In genomic region chr2:14342309-14342839, GRCm38 (mm10) we compare ENCODE assay signal across 11 mouse cellular contexts. TPM values are rescaled to one million over a fixed set of nuclear protein-coding genes. Genes with fewer than 3 reads are reported as not detected.
A peak's percentile ranks its signal among the peaks of the same experiment; 100 is the strongest.
DNase-seq lines count a peak whose midpoint lies in the region; ATAC-seq lines count a peak whose summit lies in the region.
"Had no signal": no experiment of that assay in that cellular context is flagged by ENCODE, and none has a peak within 500 bp of the region (broad histone marks: within the 10 kb centered on the region; RNA-seq: fewer than 3 reads in every experiment).

No protein-coding gene starts in this region.

- no peak for ATAC-seq in heart, embryonic 14.5 days (ENCODE audit: insufficient number of reproducible peaks, insufficient read depth, low FRiP score, low read depth)
- ATAC-seq in limb, embryonic 15.5 days (ENCODE audit: insufficient number of reproducible peaks, low FRiP score, low TSS enrichment, low read depth) = no peak
- ATAC-seq in stomach, embryonic 16.5 days (ENCODE audit: insufficient read depth, low FRiP score) = 0 out of 2 replicates have a peak, but pooled peaks have one; percentile 10
- no peak for ATAC-seq in inflammation-experienced regulatory T-cells, adult 6 months

- H3K27ac ChIP-seq in heart, embryonic 14.5 days (replicated peaks in 1 of 2; ENCODE audit: control insufficient read depth in 1 of 2, insufficient read depth in 1 of 2, low read depth in 2 of 2, low read length in 2 of 2) = no peak overlapping the region
- H3K27ac ChIP-seq in limb, embryonic 15.5 days = peak overlapping the region; percentile 62; the same call in 1 of the 2 replicates
- no peak overlapping the region for H3K27ac ChIP-seq in limb, embryonic 10.5 days
- peak overlapping the region; percentile 56 for H3K27ac ChIP-seq in stomach, embryonic 16.5 days (ENCODE audit: low read length)
- H3K27ac ChIP-seq: midbrain, embryonic 12.5 days had no signal

- no peak overlapping the region for H3K4me3 ChIP-seq in heart, embryonic 14.5 days (ENCODE audit: control insufficient read depth in 1 of 2, insufficient read depth in 1 of 2, low read depth in 1 of 2, low read length in 2 of 2)
- H3K4me3 ChIP-seq in limb, embryonic 15.5 days = no peak overlapping the region
- H3K4me3 ChIP-seq in limb, embryonic 10.5 days = no peak overlapping the region
- H3K4me3 ChIP-seq in stomach, embryonic 16.5 days (replicated peaks; ENCODE audit: low read length) = no peak overlapping the region
- H3K4me3 ChIP-seq: midbrain, embryonic 12.5 days had no signal

- H3K9ac ChIP-seq in heart, embryonic 14.5 days (ENCODE audit: low read length) = no peak overlapping the region
- H3K9ac ChIP-seq in limb, embryonic 15.5 days = no peak overlapping the region
- H3K9ac ChIP-seq in stomach, embryonic 16.5 days (ENCODE audit: low read length) = no peak overlapping the region
- H3K9ac ChIP-seq: midbrain, embryonic 12.5 days had no signal

- no peak for DNase-seq in heart, postnatal 25 days (ENCODE audit: low spot score)
- no peak for DNase-seq in limb, embryonic 10.5 days (ENCODE audit: low spot score)
- peak; percentile 12 for DNase-seq in heart, postnatal 4 days
- DNase-seq in adrenal gland, adult 8-10 months = no peak

- no peaks in the 10 kb centered on the region; the same call in 1 of the 2 replicates for H3K9me3 ChIP-seq in heart, embryonic 14.5 days (ENCODE audit: control insufficient read depth, low read length)
- no peaks in the 10 kb centered on the region for H3K9me3 ChIP-seq in limb, embryonic 15.5 days
- H3K9me3 ChIP-seq in limb, embryonic 10.5 days (replicated peaks) = no peaks in the 10 kb centered on the region
- H3K9me3 ChIP-seq in stomach, embryonic 16.5 days (replicated peaks; ENCODE audit: control insufficient read depth, low read length) = no peaks in the 10 kb centered on the region
- H3K9me3 ChIP-seq: midbrain, embryonic 12.5 days had no signal

- H3K4me1 ChIP-seq in heart, embryonic 14.5 days (ENCODE audit: control insufficient read depth in 2 of 2, insufficient read depth in 2 of 2, low read length in 2 of 2) = peaks cover 3 to 6% of the 10 kb centered on the region in 2 experiments; a peak in 2 of 4 replicates
- H3K4me1 ChIP-seq in limb, embryonic 15.5 days = peaks cover 12% of the 10 kb centered on the region; the same call in 1 of the 2 replicates
- H3K4me1 ChIP-seq in limb, embryonic 10.5 days = no peaks in the 10 kb centered on the region
- H3K4me1 ChIP-seq in stomach, embryonic 16.5 days (ENCODE audit: control insufficient read depth, insufficient read depth, low read length) = no peaks in the 10 kb centered on the region; the same call in 1 of the 2 replicates
- H3K4me1 ChIP-seq: midbrain, embryonic 12.5 days had no signal

- H3K36me3 ChIP-seq in heart, embryonic 14.5 days (ENCODE audit: control insufficient read depth, insufficient read depth, low read length) = no peaks in the 10 kb centered on the region
- no peaks in the 10 kb centered on the region for H3K36me3 ChIP-seq in limb, embryonic 15.5 days
- H3K36me3 ChIP-seq in limb, embryonic 10.5 days = no peaks in the 10 kb centered on the region
- H3K36me3 ChIP-seq in stomach, embryonic 16.5 days (ENCODE audit: control insufficient read depth, insufficient read depth, low read length) = no peaks in the 10 kb centered on the region
- H3K36me3 ChIP-seq: midbrain, embryonic 12.5 days had no signal

- peak overlapping the region; percentile 2; the same call in 1 of the 2 replicates for H3K4me2 ChIP-seq in heart, embryonic 14.5 days (ENCODE audit: low read length)
- no peak overlapping the region for H3K4me2 ChIP-seq in limb, embryonic 15.5 days
- H3K4me2 ChIP-seq in stomach, embryonic 16.5 days (ENCODE audit: low read depth, low read length) = no peak overlapping the region
- H3K4me2 ChIP-seq: midbrain, embryonic 12.5 days had no signal

- intact Hi-C loops in heart, postnatal 25 days (cut with DNase I) = no loop called here

- H3K27me3 ChIP-seq in heart, embryonic 14.5 days (ENCODE audit: control insufficient read depth, insufficient read depth, low read length) = no peaks in the 10 kb centered on the region
- no peaks in the 10 kb centered on the region for H3K27me3 ChIP-seq in limb, embryonic 15.5 days
- H3K27me3 ChIP-seq in limb, embryonic 10.5 days (ENCODE audit: low read depth, poor library complexity, severe bottlenecking) = no peaks in the 10 kb centered on the region
- no peaks in the 10 kb centered on the region for H3K27me3 ChIP-seq in stomach, embryonic 16.5 days (ENCODE audit: control insufficient read depth, insufficient read depth, low read length)
- H3K27me3 ChIP-seq: midbrain, embryonic 12.5 days had no signal

- 76% methylated on average over 8 of the region's 8 CpGs for WGBS in heart, embryonic 14.5 days
- whole genome bisulfite sequencing in limb, embryonic 15.5 days = 84% methylated on average over 8 of the region's 8 CpGs
- WGBS in limb, embryonic 10.5 days = 93% methylated on average over 8 of the region's 8 CpGs
- WGBS in stomach, embryonic 16.5 days = 77% methylated on average over 8 of the region's 8 CpGs

RNA-seq across cellular contexts. Expression of gene Slc39a12, which starts 45.7 kb away (rescaled TPM):
- not detected in 2 replicates for polyA plus RNA-seq in heart, embryonic 14.5 days (2014; fragmentation: Nextera tagmentation; extraction: Ambion mirVana)
- total RNA-seq in heart, postnatal 25 days (2021) = under 1 TPM in 1 of 2 experiments, not detected in 1; 0.08 TPM
- polyA plus RNA-seq in limb, embryonic 15.5 days (2015; fragmentation: Nextera tagmentation; extraction: Ambion mirVana) = 0.10 and 0.19 TPM in 2 replicates
- polyA plus RNA-seq in limb, embryonic 10.5 days (2016; fragmentation: Nextera tagmentation; extraction: Ambion mirVana) = 0.05 TPM in 1 of 2 replicates, not detected in the other
- not detected for total RNA-seq in heart, postnatal 4 days (2021)
- 0.13 and 0.14 TPM in 2 replicates for polyA plus RNA-seq in stomach, embryonic 16.5 days (2015; fragmentation: Nextera tagmentation; extraction: Ambion mirVana)
- total RNA-seq in adrenal gland, adult 8-10 months (2022) = under 1 TPM; 0.12 to 0.62 (median 0.26) TPM
- polyA plus RNA-seq in inflammation-experienced regulatory T-cells, adult 6 months (2017; shearing (Covaris generic)) = not detected
- total RNA-seq: granulocyte monocyte progenitor cell, adult 5-6 weeks had no signal
- polyA plus RNA-seq: thymus, postnatal 0 days had no signal

Comparison
In these comparisons a context has a peak if more than half of its experiments do, and no peak if none do; other contexts are left out.
1. H3K27ac ChIP-seq: peak in limb, embryonic 15.5 days (single experiment) and stomach, embryonic 16.5 days (single experiment); none in heart, embryonic 14.5 days (0 of 2) and limb, embryonic 10.5 days (single experiment).